Mouse (Mus musculus): ENCODE data around the gene Pou6f2. TPM values are rescaled to one million over a fixed set of nuclear protein-coding genes. Genes with fewer than 3 reads are reported as not detected.

The Pou6f2 gene
- 0.26 and 0.54 TPM in 2 replicates for polyA plus RNA-seq (2014; fragmentation: Nextera tagmentation; extraction: Ambion mirVana)

GRCm38 (mm10) chr13:18397586-18397985 lies at the start of gene Pou6f2:
TSS of gene Pou6f2 (minus strand) at chr13:18397686.
- H3K27ac ChIP-seq (ENCODE audit: low read depth): no peak within 1 kb of the TSS
- H3K4me2 ChIP-seq (ENCODE audit: low read length): no peak within 1 kb of the TSS
- DNase-seq (ENCODE audit: low spot score) (no peak), ATAC-seq (replicated peaks; ENCODE audit: low FRiP score, low TSS enrichment, low read depth) (no peak)
- H3K36me3 ChIP-seq (ENCODE audit: control insufficient read depth, insufficient read depth, low read length): no peaks in the 10 kb centered on the region
- H3K9ac ChIP-seq (ENCODE audit: low read length): no peak within 1 kb of the TSS
- H3K4me3 ChIP-seq (ENCODE audit: low read depth, low read length): no peak within 1 kb of the TSS
- no peaks in the 10 kb centered on the region for H3K9me3 ChIP-seq (ENCODE audit: control insufficient read depth, low read length)
- 89% methylated on average over 6 of the region's 6 CpGs for WGBS
- H3K27me3 ChIP-seq (replicated peaks; ENCODE audit: control insufficient read depth, insufficient read depth, low read length): no peaks in the 10 kb centered on the region
- no peaks in the 10 kb centered on the region for H3K4me1 ChIP-seq (replicated peaks; ENCODE audit: control insufficient read depth, insufficient read depth, low read length)

GRCm38 (mm10) chr13:18439858-18440257 lies 42.4 kb upstream of the Pou6f2 start:
- DNase-seq (ENCODE audit: low spot score) (no peak), ATAC-seq (replicated peaks; ENCODE audit: low FRiP score, low TSS enrichment, low read depth) (no peak)
- H3K36me3 ChIP-seq (ENCODE audit: control insufficient read depth, insufficient read depth, low read length): no peaks in the 10 kb centered on the region
- H3K4me2 ChIP-seq (ENCODE audit: low read length): no peak overlapping the region
- no peak overlapping the region for H3K9ac ChIP-seq (ENCODE audit: low read length)
- no peaks in the 10 kb centered on the region for H3K4me1 ChIP-seq (replicated peaks; ENCODE audit: control insufficient read depth, insufficient read depth, low read length)
- H3K27ac ChIP-seq (ENCODE audit: low read depth): no peak overlapping the region
- no peaks in the 10 kb centered on the region for H3K27me3 ChIP-seq (replicated peaks; ENCODE audit: control insufficient read depth, insufficient read depth, low read length)
- H3K9me3 ChIP-seq (ENCODE audit: control insufficient read depth, low read length): no peaks in the 10 kb centered on the region
- no peak overlapping the region for H3K4me3 ChIP-seq (ENCODE audit: low read depth, low read length)
- WGBS: 79% methylated on average over 3 of the region's 3 CpGs

- ATAC-seq (replicated peaks; ENCODE audit: low FRiP score, low TSS enrichment, low read depth) (no peak), DNase-seq (ENCODE audit: low spot score) (no peak)
- 81% methylated on average over 4 of the region's 4 CpGs for WGBS
- Histone ChIP-seq H3K9ac (ENCODE audit: low read length) (no peak overlapping the region), H3K27me3 (replicated peaks; ENCODE audit: control insufficient read depth, insufficient read depth, low read length) (no peaks in the 10 kb centered on the region), H3K36me3 (ENCODE audit: control insufficient read depth, insufficient read depth, low read length) (no peaks in the 10 kb centered on the region), H3K4me2 (ENCODE audit: low read length) (no peak overlapping the region), H3K9me3 (ENCODE audit: control insufficient read depth, low read length) (no peaks in the 10 kb centered on the region), H3K4me1 (replicated peaks; ENCODE audit: control insufficient read depth, insufficient read depth, low read length) (no peaks in the 10 kb centered on the region), H3K27ac (ENCODE audit: low read depth) (no peak overlapping the region), H3K4me3 (ENCODE audit: low read depth, low read length) (no peak overlapping the region)
Observed at GRCm38 (mm10) chr13:18387673-18388072, 9.8 kb downstream of the Pou6f2 start.

- DNase-seq (ENCODE audit: low spot score) (no peak), ATAC-seq (replicated peaks; ENCODE audit: low FRiP score, low TSS enrichment, low read depth) (no peak)
- no peak overlapping the region for H3K27ac ChIP-seq (ENCODE audit: low read depth)
- no peaks in the 10 kb centered on the region for H3K36me3 ChIP-seq (ENCODE audit: control insufficient read depth, insufficient read depth, low read length)
- H3K27me3 ChIP-seq (replicated peaks; ENCODE audit: control insufficient read depth, insufficient read depth, low read length): no peaks in the 10 kb centered on the region
- H3K4me2 ChIP-seq (ENCODE audit: low read length): no peak overlapping the region
- H3K4me3 ChIP-seq (ENCODE audit: low read depth, low read length): no peak overlapping the region
- WGBS: 27% methylated on average over 2 of the region's 2 CpGs
- H3K9ac ChIP-seq (ENCODE audit: low read length): no peak overlapping the region
- no peaks in the 10 kb centered on the region for H3K4me1 ChIP-seq (replicated peaks; ENCODE audit: control insufficient read depth, insufficient read depth, low read length)
- H3K9me3 ChIP-seq (ENCODE audit: control insufficient read depth, low read length): no peaks in the 10 kb centered on the region
Observed at GRCm38 (mm10) chr13:18363373-18363772, 34.1 kb downstream of the Pou6f2 start.

- 75% methylated on average over 4 of the region's 4 CpGs for WGBS
- Histone ChIP-seq H3K27ac (ENCODE audit: low read depth) (no peak overlapping the region), H3K4me1 (replicated peaks; ENCODE audit: control insufficient read depth, insufficient read depth, low read length) (no peaks in the 10 kb centered on the region), H3K4me2 (ENCODE audit: low read length) (no peak overlapping the region), H3K27me3 (replicated peaks; ENCODE audit: control insufficient read depth, insufficient read depth, low read length) (no peaks in the 10 kb centered on the region), H3K9ac (ENCODE audit: low read length) (no peak overlapping the region), H3K4me3 (ENCODE audit: low read depth, low read length) (no peak overlapping the region), H3K36me3 (ENCODE audit: control insufficient read depth, insufficient read depth, low read length) (no peaks in the 10 kb centered on the region), H3K9me3 (ENCODE audit: control insufficient read depth, low read length) (no peaks in the 10 kb centered on the region)
- ATAC-seq (replicated peaks; ENCODE audit: low FRiP score, low TSS enrichment, low read depth) (no peak), DNase-seq (ENCODE audit: low spot score) (no peak)
Observed at GRCm38 (mm10) chr13:18344580-18345333, 52.7 kb downstream of the Pou6f2 start.

- DNase-seq (ENCODE audit: low spot score) (no peak), ATAC-seq (replicated peaks; ENCODE audit: low FRiP score, low TSS enrichment, low read depth) (no peak)
- Histone ChIP-seq H3K4me3 (ENCODE audit: low read depth, low read length) (no peak overlapping the region), H3K9ac (ENCODE audit: low read length) (no peak overlapping the region), H3K4me2 (ENCODE audit: low read length) (no peak overlapping the region), H3K27ac (ENCODE audit: low read depth) (no peak overlapping the region), H3K27me3 (replicated peaks; ENCODE audit: control insufficient read depth, insufficient read depth, low read length) (no peaks in the 10 kb centered on the region), H3K9me3 (ENCODE audit: control insufficient read depth, low read length) (no peaks in the 10 kb centered on the region), H3K36me3 (ENCODE audit: control insufficient read depth, insufficient read depth, low read length) (no peaks in the 10 kb centered on the region), H3K4me1 (replicated peaks; ENCODE audit: control insufficient read depth, insufficient read depth, low read length) (no peaks in the 10 kb centered on the region)
- WGBS: 79% methylated on average over 10 of the region's 10 CpGs
Observed at GRCm38 (mm10) chr13:18338910-18339501, 58.5 kb downstream of the Pou6f2 start.

- WGBS: 79% methylated on average over 2 of the region's 2 CpGs
- no peak overlapping the region for H3K27ac ChIP-seq (ENCODE audit: low read depth)
- no peaks in the 10 kb centered on the region for H3K4me1 ChIP-seq (replicated peaks; ENCODE audit: control insufficient read depth, insufficient read depth, low read length)
- H3K27me3 ChIP-seq (replicated peaks; ENCODE audit: control insufficient read depth, insufficient read depth, low read length): no peaks in the 10 kb centered on the region
- H3K36me3 ChIP-seq (ENCODE audit: control insufficient read depth, insufficient read depth, low read length): no peaks in the 10 kb centered on the region
- no peaks in the 10 kb centered on the region for H3K9me3 ChIP-seq (ENCODE audit: control insufficient read depth, low read length)
- H3K4me3 ChIP-seq (ENCODE audit: low read depth, low read length): no peak overlapping the region
- DNase-seq (ENCODE audit: low spot score) (no peak), ATAC-seq (replicated peaks; ENCODE audit: low FRiP score, low TSS enrichment, low read depth) (no peak)
- H3K9ac ChIP-seq (ENCODE audit: low read length): no peak overlapping the region
- no peak overlapping the region for H3K4me2 ChIP-seq (ENCODE audit: low read length)
Observed at GRCm38 (mm10) chr13:18338022-18338421, 59.5 kb downstream of the Pou6f2 start.

- no peaks in the 10 kb centered on the region for H3K36me3 ChIP-seq (ENCODE audit: control insufficient read depth, insufficient read depth, low read length)
- H3K4me1 ChIP-seq (replicated peaks; ENCODE audit: control insufficient read depth, insufficient read depth, low read length): no peaks in the 10 kb centered on the region
- 91% methylated on average over 4 of the region's 4 CpGs for WGBS
- H3K27ac ChIP-seq (ENCODE audit: low read depth): no peak overlapping the region
- H3K9me3 ChIP-seq (ENCODE audit: control insufficient read depth, low read length): no peaks in the 10 kb centered on the region
- DNase-seq (ENCODE audit: low spot score) (no peak), ATAC-seq (replicated peaks; ENCODE audit: low FRiP score, low TSS enrichment, low read depth) (no peak)
- no peak overlapping the region for H3K9ac ChIP-seq (ENCODE audit: low read length)
- H3K4me2 ChIP-seq (ENCODE audit: low read length): no peak overlapping the region
- no peaks in the 10 kb centered on the region for H3K27me3 ChIP-seq (replicated peaks; ENCODE audit: control insufficient read depth, insufficient read depth, low read length)
- H3K4me3 ChIP-seq (ENCODE audit: low read depth, low read length): no peak overlapping the region
Observed at GRCm38 (mm10) chr13:18334035-18334434, 63.5 kb downstream of the Pou6f2 start.

- Histone ChIP-seq H3K9me3 (ENCODE audit: control insufficient read depth, low read length) (no peaks in the 10 kb centered on the region), H3K9ac (ENCODE audit: low read length) (no peak overlapping the region), H3K4me2 (ENCODE audit: low read length) (no peak overlapping the region), H3K4me3 (ENCODE audit: low read depth, low read length) (no peak overlapping the region), H3K4me1 (replicated peaks; ENCODE audit: control insufficient read depth, insufficient read depth, low read length) (no peaks in the 10 kb centered on the region), H3K27ac (ENCODE audit: low read depth) (no peak overlapping the region), H3K27me3 (replicated peaks; ENCODE audit: control insufficient read depth, insufficient read depth, low read length) (no peaks in the 10 kb centered on the region), H3K36me3 (ENCODE audit: control insufficient read depth, insufficient read depth, low read length) (no peaks in the 10 kb centered on the region)
- no peak for ATAC-seq (replicated peaks; ENCODE audit: low FRiP score, low TSS enrichment, low read depth)
- WGBS: 29% methylated on average over 1 of the region's 1 CpGs
- no peak for DNase-seq (ENCODE audit: low spot score)
Observed at GRCm38 (mm10) chr13:18332596-18332995, 64.9 kb downstream of the Pou6f2 start.

Measured in intestine, embryonic 14.5 days (tissue).